Mouse (Mus musculus) neutrophil, adult 5-6 weeks (primary cell): ENCODE results near the gene Itpr1. TPM values are rescaled to one million over a fixed set of nuclear protein-coding genes. Genes with fewer than 3 reads are reported as not detected.

Experiments
- ATAC-seq: fragments of 151-379, 151-347 bp; 2 replicates; pipeline ENCODE4 v1.8.0; 2017; ENCODE audit warnings: mild to moderate bottlenecking, moderate TSS enrichment; ENCODE audit not compliant: insufficient number of reproducible peaks, poor library complexity, low FRiP score, severe bottlenecking; ENCODE audit errors: extremely low read depth
- total RNA-seq: library from RNA; stranded (forward); fragments of 200-1000 nt; gene quantifications from 2 replicates; pipeline ENCODE4 v1.2.3, GENCODE M21; 2017

Itpr1 gene
- total RNA-seq, 1 experiment from 2014 or later: 223 TPM

DNA sequence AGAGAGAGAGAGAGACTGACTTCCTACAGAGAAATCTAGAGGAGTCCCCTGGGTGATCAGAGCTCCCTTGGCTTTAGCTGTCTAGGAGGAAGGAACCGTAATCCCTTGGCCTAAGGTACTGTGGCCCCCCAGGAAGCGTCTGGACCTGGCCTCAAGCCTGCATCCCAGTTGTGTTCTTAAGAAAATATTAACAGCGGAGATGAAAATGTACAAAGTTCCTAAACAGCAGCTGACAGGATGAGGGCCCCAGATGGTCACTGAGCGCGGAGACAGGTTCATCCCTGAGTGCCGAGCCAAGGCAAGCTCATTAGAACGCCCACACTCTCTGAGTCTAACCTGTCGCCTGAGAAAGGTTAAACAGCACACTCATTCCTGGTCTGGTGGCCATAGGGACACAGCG, 300.1 kb downstream of the Itpr1 start:
- no peak for ATAC-seq

DNA sequence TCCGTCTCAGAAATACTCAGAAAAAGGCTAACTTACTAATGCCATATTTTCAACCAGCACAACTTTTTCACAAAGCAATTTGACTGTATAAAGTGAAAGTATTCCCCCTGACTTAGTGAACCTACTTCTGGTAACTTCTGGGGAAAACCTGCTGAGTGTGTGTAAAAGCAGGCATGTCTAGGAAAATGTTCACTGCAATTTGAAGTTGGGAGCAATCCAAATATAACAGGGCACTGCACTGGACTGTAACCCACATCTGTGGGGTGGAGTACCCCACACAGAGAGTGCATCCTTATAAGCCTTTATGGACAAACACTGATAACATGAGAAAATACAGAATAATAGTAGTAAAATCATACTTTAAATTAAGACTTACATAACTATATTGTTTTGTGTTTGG, 303.4 kb downstream of the Itpr1 start:
- no peak for ATAC-seq

DNA sequence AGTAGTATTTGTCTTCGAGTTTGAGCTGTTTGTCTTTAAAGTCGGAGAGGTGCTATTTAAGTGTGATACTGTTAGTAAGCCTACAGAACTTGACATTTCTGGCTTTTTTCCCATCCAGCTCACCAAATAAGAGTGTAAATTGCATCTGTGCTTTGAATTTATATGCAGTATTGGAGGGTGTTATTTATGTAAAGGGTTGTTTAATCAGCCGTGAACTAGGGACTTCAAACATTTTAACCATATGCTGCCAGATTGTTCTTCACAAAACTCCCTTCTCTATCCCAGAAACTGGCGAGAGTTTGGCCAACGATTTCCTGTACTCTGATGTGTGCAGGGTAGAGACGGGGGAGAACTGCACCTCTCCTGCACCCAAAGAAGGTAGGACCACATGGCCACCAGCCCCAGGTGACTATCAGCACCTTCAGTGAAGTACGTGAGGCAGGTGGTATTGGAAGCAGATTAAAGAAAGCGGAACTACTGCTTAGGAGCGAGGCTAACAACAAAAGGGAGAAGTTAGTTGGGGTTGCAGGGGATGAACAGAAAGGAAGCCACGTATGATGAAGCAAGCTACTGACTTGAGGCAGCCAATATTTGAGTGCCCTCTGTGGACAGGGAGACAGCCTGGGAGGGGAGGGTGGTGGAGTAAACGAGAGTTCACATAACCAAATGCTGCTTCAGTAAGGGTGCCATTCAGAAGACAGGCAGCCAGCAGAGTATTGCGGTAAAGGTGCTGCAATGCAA, 304.5 kb downstream of the Itpr1 start:
- ATAC-seq: peak; percentile 87

DNA sequence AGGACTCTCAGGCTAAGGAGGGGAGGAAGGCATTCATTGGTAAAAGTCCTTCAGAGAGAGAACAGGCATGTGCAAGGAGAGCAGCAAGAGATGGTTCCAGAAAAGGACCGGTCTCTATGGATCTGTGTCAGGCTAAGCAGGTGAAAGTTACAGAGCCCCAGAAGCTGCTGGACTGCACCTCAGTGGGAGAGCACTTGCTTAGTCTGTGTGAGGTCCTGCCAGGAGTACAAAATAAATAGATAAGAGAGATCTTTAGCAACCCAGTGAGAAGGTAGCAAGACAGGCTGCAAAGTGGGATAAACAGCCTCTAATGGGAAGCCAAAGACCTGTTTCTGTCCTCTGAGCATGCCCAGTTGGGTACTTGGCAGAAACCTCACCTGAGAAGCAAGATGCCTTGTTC, 305.1 kb downstream of the Itpr1 start:
- ATAC-seq: no peak

DNA sequence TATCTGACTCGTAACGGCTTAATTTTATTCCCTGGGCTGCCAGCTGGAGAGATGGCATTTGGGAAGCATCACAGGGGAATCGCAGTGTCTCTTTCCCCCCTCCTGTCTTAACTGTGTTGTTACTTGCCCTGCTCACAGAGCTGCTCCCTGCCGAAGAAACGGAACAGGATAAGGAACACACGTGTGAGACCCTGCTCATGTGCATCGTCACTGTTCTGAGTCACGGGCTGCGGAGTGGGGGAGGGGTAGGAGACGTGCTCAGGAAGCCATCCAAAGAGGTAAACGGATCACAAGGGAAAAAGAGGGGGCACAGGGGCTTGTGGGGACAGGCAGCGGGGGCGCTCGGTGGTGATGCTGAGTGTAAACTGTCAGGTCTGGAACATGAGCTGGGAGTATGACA, 305.7 kb downstream of the Itpr1 start:
- ATAC-seq: no peak

DNA sequence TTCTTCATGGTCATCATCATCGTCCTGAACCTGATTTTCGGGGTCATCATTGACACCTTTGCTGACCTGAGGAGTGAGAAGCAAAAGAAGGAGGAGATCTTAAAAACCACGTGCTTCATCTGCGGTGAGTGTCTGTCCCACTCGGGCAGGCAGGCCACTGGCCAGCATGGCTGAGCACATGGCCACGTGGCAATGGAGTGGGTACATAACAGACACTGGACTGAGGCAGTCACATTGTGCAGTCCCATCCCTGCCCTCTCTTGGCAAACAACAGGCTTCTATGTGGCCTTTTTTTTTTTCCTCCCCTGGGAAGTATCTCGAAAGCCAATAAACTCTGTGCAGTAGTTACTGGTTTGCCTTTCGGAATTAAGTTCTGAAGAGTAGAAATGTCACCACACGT, 306.4 kb downstream of the Itpr1 start:
- no peak for ATAC-seq

DNA sequence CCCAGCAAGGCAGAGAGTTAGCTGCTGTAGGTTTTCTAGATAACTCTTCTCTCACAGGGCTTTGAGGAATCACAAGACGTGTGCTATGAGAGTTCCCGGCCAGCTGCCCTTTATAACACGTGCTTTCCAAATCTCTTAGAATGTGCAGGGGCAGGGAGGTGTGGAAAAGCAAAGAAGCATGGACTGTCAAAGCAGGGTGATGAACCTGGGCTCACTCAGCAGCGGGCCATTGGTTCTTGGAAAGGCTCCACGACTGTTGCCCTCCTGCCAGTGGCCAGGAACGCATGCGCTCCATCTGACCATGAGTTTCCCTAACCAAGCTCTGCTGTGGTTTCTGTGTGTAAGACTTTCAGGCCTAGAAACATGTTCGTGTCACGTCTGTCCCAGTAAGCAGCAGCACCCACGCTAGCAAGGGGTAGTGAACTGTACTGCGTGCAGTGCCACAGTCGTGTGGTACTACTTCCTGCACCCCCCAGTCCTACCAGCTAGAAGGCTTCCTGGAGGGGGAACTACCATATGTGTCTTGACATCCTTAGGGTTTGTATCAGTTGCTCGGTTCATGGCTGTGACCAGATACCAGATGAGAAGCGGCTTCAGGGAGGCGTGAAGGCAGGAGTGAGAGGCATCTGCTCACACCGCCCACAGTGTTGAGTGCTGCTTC, 311.2 kb downstream of the Itpr1 start:
- no peak for ATAC-seq

DNA sequence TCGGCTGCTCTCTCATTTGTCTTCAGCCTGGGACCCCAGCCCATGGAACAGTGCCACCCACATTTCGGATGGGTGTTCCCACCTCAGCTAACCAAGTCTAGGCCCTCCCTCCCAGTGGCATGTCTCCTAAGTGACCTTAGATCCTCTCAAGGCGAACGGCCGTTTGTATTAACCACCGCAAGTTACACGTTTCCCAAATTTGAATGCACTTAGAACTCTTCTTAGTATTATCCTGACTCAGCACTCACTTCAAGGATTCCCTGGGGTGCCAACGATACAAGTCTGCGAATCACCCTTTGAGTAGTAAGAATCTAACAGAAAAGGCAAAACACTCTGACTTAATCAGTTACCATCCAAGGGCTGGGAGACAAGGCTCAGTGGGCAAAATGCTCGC, 311.7 kb downstream of the Itpr1 start:
- ATAC-seq: no peak

DNA sequence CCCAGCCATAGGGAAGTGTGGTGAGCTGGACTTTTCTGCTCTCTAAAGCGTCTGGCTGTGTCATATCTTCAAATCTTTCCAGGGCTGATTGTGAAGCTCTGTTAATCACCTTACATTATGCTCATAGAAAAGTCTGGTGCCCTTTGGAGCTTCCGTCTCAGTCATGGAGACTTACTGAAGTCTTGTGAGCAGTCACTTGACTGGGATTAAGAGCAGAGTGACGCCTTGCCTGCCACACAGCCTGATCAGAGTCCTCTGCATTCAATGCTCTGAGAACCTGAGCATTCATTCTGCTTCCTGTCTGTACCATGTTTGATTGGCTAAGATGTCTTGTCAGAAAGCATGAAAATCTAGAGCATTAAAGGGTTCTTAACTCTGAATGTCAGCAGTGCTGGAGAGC, 314.7 kb downstream of the Itpr1 start:
- ATAC-seq: no peak

DNA sequence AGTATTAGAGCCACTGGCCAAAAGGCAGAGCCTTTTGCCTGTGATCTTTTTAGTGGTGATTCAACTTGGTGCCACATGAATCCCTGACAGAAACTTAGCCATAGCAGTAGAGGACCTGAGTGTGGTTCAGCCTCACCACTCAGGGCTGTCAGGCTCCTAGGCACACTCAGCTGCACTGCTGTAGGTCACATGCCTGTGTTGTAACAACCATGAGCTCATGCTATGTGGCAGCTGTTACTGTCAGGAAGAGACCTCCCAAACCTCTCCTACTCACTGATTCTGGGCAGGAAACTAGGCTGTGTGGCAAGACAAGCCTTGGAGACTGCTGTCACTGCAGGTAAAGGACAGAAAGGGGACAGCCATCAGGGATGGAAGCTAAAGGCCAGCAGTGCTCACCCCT, 315.1 kb downstream of the Itpr1 start:
- ATAC-seq: no peak

DNA sequence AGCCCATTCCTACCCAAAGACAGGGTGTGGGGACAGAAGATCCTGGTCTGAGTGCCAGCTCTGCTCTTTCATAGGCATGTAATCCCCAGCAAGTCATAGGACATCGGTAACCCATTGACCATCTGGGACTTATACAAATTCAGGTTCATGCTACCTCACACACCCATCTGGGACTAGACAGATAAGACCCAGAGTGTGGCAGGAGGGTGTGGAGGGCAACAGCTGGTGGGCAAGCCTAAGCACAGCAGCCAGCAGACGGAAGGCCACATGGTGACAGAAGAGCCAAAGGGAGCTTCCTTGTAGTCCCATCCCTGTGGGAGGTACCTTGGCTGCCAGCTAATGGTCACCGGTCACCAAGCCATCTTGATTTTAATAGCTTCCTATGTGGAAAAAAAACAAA, 316.3 kb downstream of the Itpr1 start:
- ATAC-seq: no peak

DNA sequence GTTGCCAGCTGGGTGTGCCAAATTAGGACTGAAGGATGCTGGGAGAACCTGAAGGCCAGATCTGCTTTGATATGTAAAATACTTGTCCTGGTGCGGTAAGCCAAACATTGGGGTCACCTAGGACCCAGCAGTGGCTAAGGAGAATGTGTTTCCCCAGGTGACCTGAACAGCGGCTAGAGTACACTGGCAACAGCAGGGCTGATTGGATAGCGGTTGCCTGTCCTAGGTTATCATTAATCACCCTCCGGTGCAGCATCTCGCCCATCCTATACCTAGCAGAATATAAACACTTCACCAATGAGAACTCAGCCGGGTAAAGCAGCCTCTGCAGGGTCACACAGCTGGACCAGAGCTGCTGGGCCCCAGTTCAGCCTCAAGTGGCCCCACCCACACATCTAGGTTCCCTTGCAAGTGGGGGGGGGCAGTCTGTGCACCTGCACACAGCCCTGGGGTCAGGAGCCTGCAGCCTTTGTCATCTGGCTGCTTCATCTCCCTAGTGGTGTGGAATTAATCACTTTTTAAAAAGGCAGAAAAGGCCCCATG, 318.0 kb downstream of the Itpr1 start:
- no peak for ATAC-seq

DNA sequence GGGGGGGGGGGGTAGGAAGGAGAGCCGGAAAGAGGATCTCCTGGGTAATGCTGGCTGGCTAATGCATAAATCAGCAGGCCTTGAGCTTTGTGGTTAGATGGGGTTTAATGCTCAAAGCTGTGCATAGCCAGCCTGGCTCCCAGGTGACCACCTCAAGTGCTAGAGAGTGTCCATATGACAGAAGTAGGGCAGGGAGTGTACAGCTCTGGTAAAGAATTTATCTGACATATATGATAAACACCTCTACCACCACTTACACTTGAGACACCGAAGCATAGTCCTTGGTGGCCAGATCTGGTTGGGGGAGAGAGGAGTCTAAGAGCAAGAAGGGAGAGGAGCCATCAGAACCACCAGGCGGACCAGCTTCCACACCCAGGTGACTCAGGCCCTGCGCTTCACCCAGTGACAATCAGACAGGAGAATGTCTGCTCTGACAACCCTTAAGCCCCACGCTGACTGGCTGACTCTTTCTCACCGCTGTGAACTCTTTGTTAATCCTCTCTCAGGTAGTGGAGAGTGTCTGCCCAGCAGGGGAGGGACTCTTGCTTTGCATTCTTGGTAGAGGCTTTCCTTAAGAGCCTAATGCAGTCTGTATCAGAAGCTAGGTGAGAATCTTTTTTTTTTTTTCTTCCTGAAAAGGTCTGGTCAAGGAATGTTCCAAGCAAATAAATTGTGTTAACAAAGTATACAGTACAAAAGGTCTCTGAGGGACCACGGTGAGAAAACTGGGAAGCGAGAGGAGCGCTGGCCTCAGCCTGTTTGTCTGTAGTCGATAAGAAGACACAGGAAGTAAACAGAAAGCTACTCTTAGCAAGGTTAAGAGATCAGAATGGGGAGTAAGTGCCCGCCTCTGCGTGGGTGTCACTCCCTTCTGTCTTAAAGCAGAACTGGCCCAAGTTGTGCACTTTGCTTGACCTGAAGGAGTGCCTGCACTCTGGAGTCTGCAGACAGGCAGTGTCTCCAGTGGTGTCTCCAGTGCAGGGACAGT, 318.7 kb downstream of the Itpr1 start:
- peak; percentile 10; the same call in 1 of the 2 replicates for ATAC-seq

DNA sequence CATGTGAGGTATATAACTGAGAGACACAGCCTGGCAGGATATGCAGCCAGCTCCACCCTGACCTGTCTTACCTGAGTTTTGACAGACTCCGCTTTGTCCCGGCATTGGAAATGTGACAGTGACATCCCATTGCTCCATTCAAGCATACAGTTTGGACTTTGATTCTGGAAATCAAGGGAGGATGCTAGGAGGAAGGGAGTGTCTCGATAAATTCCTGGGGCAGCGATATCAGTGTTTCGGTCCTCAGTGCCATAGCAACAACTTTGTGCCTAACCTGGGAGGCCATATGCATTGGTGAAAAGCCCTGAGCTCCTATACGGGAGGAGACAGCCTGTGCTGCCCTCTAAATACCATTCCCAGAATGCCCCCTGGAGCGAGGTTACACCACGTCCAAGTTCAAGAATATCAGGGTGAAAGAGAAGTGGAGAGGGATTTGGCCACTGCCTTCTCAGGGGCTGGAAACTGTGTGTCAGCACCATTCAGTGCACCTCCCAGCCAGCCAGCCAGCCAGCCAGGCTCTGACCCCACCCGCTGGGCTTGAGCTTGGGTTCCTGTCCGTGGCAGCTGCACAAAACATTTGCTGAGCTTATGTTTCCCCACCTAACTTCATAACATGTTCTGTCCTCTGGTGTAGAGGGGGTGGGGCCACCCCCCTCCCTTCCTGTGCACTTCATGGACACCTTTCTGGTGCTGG, 319.7 kb downstream of the Itpr1 start:
- no peak for ATAC-seq

DNA sequence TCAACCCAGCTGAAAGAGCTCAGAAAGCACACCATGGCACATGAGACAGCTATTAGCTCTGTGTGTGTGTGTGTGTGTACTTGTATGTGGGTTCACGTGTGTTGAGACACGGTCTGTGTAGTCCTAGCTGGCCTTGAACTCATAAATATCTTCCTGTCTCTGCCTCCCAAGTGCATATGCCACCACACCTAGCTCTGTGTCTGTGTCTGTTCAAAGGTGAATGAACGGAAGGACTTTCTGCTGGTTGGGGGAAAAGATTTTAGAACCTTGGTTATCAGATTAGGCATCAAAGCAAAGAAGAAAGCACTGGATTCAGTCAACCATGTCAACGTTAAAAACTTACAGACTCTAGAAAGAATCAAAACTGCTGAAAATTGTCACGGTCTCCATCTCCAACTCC, 321.2 kb downstream of the Itpr1 start:
- no peak for ATAC-seq

DNA sequence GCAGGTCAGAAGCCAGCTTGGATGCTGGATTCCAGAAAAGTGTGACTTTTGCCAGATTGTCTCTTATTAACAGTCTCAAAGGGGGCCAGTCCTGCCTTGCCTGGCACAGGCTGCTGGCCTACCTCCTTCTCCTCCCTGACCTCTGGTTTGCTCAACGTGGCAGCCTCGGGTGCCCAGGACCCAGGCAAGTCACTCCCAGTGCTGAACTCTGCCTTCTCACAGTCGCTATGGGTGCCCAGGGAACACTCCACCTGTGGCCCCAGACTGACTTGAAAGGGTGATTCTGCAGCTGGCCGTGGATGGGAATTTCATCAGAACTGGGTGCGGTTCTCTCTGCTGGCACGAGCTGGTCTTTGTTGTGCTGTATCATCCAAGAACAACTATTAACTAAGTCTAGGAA, 321.7 kb downstream of the Itpr1 start:
- ATAC-seq: no peak

DNA sequence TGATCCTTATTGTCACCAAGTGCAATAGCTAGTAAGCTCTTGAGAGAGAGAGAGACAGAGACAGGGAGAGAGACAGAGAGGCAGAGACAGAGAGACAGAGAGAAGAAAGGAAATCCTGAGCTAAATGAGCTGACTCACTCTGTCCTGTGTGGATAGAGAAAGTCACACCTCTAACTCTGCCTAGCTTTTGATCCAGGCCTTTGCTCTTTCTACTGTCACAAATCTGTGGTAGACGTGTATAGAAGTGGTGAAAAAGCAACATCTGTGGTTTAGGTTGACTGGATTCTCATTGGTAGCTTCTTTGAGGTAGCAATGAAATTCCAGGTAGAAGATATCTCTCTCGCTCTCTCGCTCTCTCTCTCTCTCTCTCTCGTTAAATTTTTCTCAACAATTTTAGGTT, 322.4 kb downstream of the Itpr1 start:
- no peak for ATAC-seq

DNA sequence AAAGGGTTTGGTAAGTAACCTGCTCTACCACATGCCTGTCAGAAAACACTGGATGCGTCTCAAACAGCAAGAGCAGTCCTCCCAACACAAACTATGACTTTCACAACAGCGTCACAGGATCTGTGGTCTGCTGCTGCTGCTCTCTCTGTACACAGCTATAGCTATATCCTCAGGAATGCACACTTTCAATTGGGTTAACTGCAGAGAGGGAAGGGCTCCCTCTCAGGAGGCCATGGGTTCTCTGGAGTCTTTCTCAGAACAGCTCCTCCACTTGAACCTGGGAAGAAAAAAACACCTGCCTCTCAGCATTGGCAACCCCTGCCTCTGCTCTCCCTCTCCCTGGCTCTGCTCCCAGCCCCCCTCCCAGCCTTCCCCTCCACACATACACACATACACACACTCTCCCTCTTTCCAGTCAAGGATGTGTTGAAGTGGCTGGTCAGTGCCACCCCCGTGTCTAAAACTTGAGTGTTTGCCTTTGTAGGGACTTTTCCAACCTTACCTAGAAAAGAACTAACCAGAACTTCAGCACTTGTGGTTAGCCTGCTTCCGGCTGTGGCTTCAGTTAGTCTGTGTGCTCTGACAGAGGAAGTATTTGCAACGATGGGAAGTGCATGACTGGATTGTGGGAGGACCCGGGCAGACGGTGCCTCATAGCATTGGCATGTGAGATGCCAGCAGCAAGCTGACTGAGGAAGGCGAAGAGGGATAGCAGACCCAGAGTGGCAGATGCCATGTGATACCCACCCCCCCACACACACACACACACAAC, 323.8 kb downstream of the Itpr1 start:
- ATAC-seq: peak; percentile 92
